ENCODE assay signal across 8 mouse cellular contexts in the genomic region with DNA sequence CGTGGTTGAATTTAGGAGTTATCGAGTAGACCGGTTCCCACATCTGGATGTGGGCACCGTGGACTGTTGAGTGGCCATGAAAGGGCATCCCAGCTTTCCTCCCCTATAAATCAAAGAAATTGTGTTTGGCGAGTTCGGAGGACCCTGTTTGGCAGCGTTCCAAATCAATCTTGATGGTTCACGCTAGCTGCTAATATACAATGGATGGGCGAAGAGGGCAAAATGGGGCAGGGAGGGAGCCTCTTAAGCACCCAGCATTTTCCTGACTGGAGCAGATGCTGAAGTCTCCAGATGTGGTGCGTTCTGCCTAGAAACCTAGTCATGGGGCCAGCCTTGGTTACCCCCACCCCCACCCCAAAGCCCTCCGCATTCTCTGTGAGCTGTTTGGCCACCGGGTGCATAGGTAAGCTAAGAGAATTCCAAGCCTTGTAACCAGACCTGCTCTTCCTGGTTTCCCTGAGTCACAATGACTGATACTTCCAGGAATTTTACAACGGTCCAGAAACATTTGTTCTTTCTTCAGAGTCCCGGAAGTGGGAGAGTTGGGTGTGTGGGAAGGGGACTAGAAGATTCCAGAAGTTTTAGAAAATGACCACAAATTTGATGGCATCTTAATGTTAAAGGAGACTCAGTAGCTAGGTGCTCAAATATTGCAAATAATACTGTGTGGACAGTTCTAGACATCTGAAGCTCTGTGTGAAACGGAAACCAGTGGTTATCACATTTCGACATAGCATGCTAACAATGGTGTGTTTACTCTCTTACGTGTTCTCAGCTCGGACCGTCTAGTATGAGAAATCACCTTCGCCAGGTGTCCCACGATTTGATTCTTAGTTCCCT. TPM values are rescaled to one million over a fixed set of nuclear protein-coding genes. Genes with fewer than 3 reads are reported as not detected.
DNase-seq lines count a peak whose midpoint lies in the region; ATAC-seq and TF ChIP-seq lines count a peak whose summit lies in the region.

No protein-coding gene starts in this region.

- H3K4me1 ChIP-seq in forebrain, embryonic 13.5 days = peaks cover 27% of the 10 kb centered on the region
- H3K4me1 ChIP-seq in liver, embryonic 16.5 days (ENCODE audit: control insufficient read depth, low read depth, low read length) = peaks cover 16% of the 10 kb centered on the region
- H3K4me1 ChIP-seq in stomach, postnatal 0 days (replicated peaks; ENCODE audit: control insufficient read depth, insufficient read depth) = peaks cover 4% of the 10 kb centered on the region; the same call in 1 of the 2 replicates

- peak overlapping the region; percentile 94 for H3K4me2 ChIP-seq in forebrain, embryonic 13.5 days
- peak overlapping the region; percentile 76 for H3K4me2 ChIP-seq in liver, embryonic 16.5 days (ENCODE audit: low read depth, low read length)
- peak overlapping the region; percentile 85 for H3K4me2 ChIP-seq in stomach, postnatal 0 days (replicated peaks; ENCODE audit: low read depth)

- 0 out of 2 replicates have a peak, but pooled peaks cover 8% of the 10 kb centered on the region for H3K27me3 ChIP-seq in forebrain, embryonic 13.5 days
- peaks cover 23% of the 10 kb centered on the region for H3K27me3 ChIP-seq in liver, embryonic 16.5 days (ENCODE audit: control insufficient read depth, insufficient read depth, low read depth, low read length)
- no peaks in the 10 kb centered on the region for H3K27me3 ChIP-seq in stomach, postnatal 0 days (ENCODE audit: control insufficient read depth, insufficient read depth, low read length)

- no peak overlapping the region for H3K9ac ChIP-seq in forebrain, embryonic 13.5 days
- H3K9ac ChIP-seq in liver, embryonic 16.5 days (ENCODE audit: low read depth, low read length) = no peak overlapping the region; the same call in 1 of the 2 replicates
- H3K9ac ChIP-seq in stomach, postnatal 0 days (ENCODE audit: low read length) = peak overlapping the region; percentile 63

- H3K27ac ChIP-seq in forebrain, embryonic 13.5 days = no peak overlapping the region
- peak overlapping the region; percentile 25 for H3K27ac ChIP-seq in liver, embryonic 16.5 days (ENCODE audit: low read length)
- H3K27ac ChIP-seq in stomach, postnatal 0 days (replicated peaks) = peak overlapping the region; percentile 65; the same call in 1 of the 2 replicates

- TF ChIP-seq CTCF in stomach, postnatal 0 days (IDR thresholded peaks at IDR 0.05; ENCODE audit: low read depth) = no peak

- peak; percentile 56 for DNase-seq in retina, postnatal 1 day
- DNase-seq in retina, embryonic 14.5 days (ENCODE audit: low spot score) = no peak
- DNase-seq in stomach, postnatal 0 days (ENCODE audit: low spot score) = peak; percentile 31
- DNase-seq in ovary, postnatal 36 days (ENCODE audit: low spot score) = no peak
- DNase-seq in layer of hippocampus, adult 11-12 months (ENCODE audit: low spot score) = no peak
- DNase-seq in spleen, postnatal 14 days (ENCODE audit: low spot score in 2 of 2) = no peak

- peak; percentile 11; the same call in 1 of the 2 replicates for ATAC-seq in forebrain, embryonic 13.5 days
- ATAC-seq in liver, embryonic 16.5 days (ENCODE audit: low read depth) = peak; percentile 60; the same call in 1 of the 2 replicates
- peak; percentile 53 for ATAC-seq in stomach, postnatal 0 days (ENCODE audit: low FRiP score, low TSS enrichment)

- peak overlapping the region; percentile 53 for H3K4me3 ChIP-seq in forebrain, embryonic 13.5 days
- peak overlapping the region; percentile 51 for H3K4me3 ChIP-seq in liver, embryonic 16.5 days (ENCODE audit: low read depth, low read length)
- peak overlapping the region; percentile 55 for H3K4me3 ChIP-seq in stomach, postnatal 0 days (ENCODE audit: low read depth, low read length)

- H3K9me3 ChIP-seq in forebrain, embryonic 13.5 days (replicated peaks) = no peaks in the 10 kb centered on the region
- H3K9me3 ChIP-seq in liver, embryonic 16.5 days (replicated peaks; ENCODE audit: control insufficient read depth, low read length) = no peaks in the 10 kb centered on the region
- H3K9me3 ChIP-seq in stomach, postnatal 0 days (ENCODE audit: control insufficient read depth, low read length) = no peaks in the 10 kb centered on the region

- H3K36me3 ChIP-seq in forebrain, embryonic 13.5 days (ENCODE audit: poor library complexity, severe bottlenecking) = no peaks in the 10 kb centered on the region
- H3K36me3 ChIP-seq in liver, embryonic 16.5 days (ENCODE audit: control insufficient read depth, insufficient read depth) = no peaks in the 10 kb centered on the region
- no peaks in the 10 kb centered on the region for H3K36me3 ChIP-seq in stomach, postnatal 0 days (ENCODE audit: control insufficient read depth, insufficient read depth, low read length)

- WGBS in forebrain, embryonic 13.5 days = 7% methylated on average over 21 of the region's 21 CpGs
- 21% methylated on average over 21 of the region's 21 CpGs for WGBS in liver, embryonic 16.5 days (ENCODE audit: insufficient replicate concordance)
- WGBS in stomach, postnatal 0 days = 10% methylated on average over 21 of the region's 21 CpGs

- TF ChIP-seq EP300 in stomach, postnatal 0 days (optimal IDR thresholded peaks at IDR 0.05) = no peak

RNA-seq across cellular contexts. Expression of a gene that starts 57.0 kb away (rescaled TPM):
- 2.8 and 3.1 TPM in 2 replicates for polyA plus RNA-seq in forebrain, embryonic 13.5 days (2015; fragmentation: Nextera tagmentation; extraction: Ambion mirVana)
- polyA plus RNA-seq in liver, embryonic 16.5 days (2015; fragmentation: Nextera tagmentation; extraction: Ambion mirVana) = 2.2 and 3.1 TPM in 2 replicates
- polyA plus RNA-seq in stomach, postnatal 0 days (2015; fragmentation: Nextera tagmentation; extraction: Ambion mirVana) = 5.7 and 6.4 TPM in 2 replicates

Comparison
In these comparisons a context has a peak if more than half of its experiments do, and no peak if none do; other contexts are left out.
1. DNase-seq: peak in retina, postnatal 1 day (single experiment) and stomach, postnatal 0 days (single experiment); none in retina, embryonic 14.5 days (single experiment), ovary, postnatal 36 days (single experiment), layer of hippocampus, adult 11-12 months (single experiment) and spleen, postnatal 14 days (0 of 2).
2. Peak in every context shown above with its lines, with median percentiles within 50 percentile points of each other: ATAC-seq, H3K4me2 ChIP-seq and H3K4me3 ChIP-seq.